Mouse (Mus musculus): Measurements from ENCODE around the gene Nsdhl. TPM values are rescaled to one million over a fixed set of nuclear protein-coding genes. Genes with fewer than 3 reads are reported as not detected.

Gene Nsdhl
- polyA plus RNA-seq (2017; shearing (Covaris generic)): 10 to 100 TPM; 21.1 to 31.2 TPM

GRCm38 (mm10) chrX:72917884-72918681, at the start of gene Nsdhl, which contains the start of gene Cetn2:
TSS of gene Nsdhl (plus strand) at chrX:72918557.
TSS of gene Cetn2 (minus strand) at chrX:72918411.
- peak; percentile 98 for ATAC-seq

- no peak for ATAC-seq
These were observed 22.8 kb upstream of the Nsdhl start for GRCm38 (mm10) chrX:72895388-72896054.

DNA sequence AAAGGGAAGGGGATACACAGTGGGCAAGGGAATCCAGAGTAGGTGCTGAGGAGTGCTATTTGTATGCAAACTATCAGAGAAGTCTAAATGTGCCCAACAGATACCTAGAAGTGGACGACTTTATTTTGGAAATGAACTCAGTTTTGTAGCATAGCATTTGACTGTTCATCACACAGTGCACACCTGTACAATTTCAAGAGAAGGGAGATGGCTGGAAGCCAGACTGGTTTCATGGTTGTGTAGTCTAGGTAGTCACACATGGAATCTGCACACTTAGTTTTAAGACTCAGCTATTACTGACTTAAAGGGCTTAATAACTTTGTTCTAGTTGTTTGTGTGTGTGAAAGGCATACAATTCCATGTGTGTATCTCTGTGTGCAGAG, 22.3 kb upstream of the Nsdhl start:
- no peak for ATAC-seq

- ATAC-seq: no peak
These were observed 15.8 kb upstream of the Nsdhl start for GRCm38 (mm10) chrX:72902530-72902929.

GRCm38 (mm10) chrX:72907619-72908403, 10.5 kb upstream of the Nsdhl start:
- ATAC-seq: no peak

- ATAC-seq: no peak
These were observed 10.0 kb upstream of the Nsdhl start for GRCm38 (mm10) chrX:72908404-72908741.

GRCm38 (mm10) chrX:72911611-72912010, 6.7 kb upstream of the Nsdhl start:
- no peak for ATAC-seq

- ATAC-seq: no peak
These were observed 314 bp downstream of the Nsdhl start for GRCm38 (mm10) chrX:72918682-72919059.

- ATAC-seq: no peak
These were observed 3.0 kb downstream of the Nsdhl start for GRCm38 (mm10) chrX:72921391-72921790.

- no peak for ATAC-seq
These were observed 35.1 kb downstream of the Nsdhl start for GRCm38 (mm10) chrX:72953464-72953863.

DNA sequence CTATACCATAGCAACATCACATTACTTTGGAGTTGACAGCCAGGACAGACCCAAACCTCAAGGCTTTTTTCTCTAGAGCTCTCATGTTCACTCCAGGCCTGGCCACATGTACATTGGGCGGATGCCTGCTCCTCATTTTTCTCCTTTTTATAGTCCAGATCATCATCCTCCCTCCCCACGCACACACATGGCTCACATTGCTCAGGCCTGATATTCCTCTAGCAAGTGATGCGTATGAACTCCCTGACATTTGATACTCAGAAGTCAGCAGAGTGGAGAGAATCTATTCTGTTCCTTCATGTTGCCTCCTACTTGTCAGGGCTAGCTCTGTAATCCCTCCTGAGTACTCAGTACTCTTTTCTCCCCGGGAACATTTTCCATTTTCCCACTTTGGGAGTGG, 38.1 kb downstream of the Nsdhl start:
- ATAC-seq: no peak

DNA sequence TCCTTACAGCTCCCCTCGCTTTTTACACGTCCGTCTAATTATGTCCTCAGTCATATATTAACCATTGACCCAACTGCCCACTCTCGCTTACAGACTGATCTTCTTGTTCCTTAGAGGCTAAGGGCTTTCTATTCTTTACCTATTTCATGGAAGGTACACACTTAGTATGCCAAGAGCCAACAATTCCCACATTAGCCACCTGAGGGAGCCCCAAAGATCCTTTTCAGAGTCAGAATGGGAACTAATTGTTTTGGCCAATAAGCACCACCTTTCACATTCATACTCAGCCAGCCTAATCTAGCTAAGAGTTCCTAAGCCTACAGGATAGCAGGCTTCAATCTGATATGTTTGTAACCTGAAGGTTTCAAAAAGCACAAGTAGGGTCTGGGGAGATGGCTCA, 42.1 kb downstream of the Nsdhl start:
- no peak for ATAC-seq

GRCm38 (mm10) chrX:72961511-72961910, 43.2 kb downstream of the Nsdhl start:
- ATAC-seq: no peak

- no peak for ATAC-seq
These were observed 44.4 kb downstream of the Nsdhl start for GRCm38 (mm10) chrX:72962743-72963142.

- ATAC-seq: no peak
These were observed 64.5 kb downstream of the Nsdhl start for GRCm38 (mm10) chrX:72982831-72983230.

GRCm38 (mm10) chrX:72985607-72986006, 67.2 kb downstream of the Nsdhl start:
- ATAC-seq: no peak

DNA sequence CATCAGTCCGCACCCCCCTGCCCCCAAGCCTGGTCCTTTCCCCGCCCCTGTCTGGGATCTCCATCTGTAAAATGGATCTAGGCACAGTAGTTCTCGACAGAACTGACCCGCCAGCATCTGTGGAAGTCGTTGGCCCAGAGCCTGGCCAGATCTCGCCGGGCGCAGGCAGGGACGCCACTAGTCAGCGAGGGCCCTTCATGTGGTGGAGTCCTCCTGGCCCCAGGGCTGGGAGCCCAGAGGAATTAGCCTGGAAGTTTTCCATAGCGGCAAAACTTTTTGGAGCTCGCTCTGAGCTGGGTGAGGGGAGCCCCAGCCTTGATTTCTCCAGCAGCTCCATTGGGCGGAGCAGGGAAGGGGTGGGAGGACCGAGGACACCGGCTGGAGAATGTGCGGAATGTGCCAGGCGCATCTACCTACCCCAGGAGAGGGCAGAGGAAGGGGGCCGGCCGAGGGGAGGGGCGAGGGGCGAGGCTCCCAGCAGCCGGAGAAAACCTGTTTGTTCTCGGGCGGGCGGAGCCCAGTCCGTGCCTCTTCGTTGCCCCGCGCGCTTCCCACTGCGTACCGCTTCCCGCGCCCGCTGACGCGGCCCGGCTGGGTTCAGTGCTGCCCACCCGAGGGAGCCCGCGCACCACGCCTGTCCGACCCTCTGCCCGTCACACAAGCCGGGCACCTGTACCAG, 68.6 kb downstream of the Nsdhl start, which contains the start of gene Zfp185:
Gene Zfp185 (plus strand): TSS at position 499 of the 679 bp plus-strand sequence.
- peak; percentile 58 for ATAC-seq

DNA sequence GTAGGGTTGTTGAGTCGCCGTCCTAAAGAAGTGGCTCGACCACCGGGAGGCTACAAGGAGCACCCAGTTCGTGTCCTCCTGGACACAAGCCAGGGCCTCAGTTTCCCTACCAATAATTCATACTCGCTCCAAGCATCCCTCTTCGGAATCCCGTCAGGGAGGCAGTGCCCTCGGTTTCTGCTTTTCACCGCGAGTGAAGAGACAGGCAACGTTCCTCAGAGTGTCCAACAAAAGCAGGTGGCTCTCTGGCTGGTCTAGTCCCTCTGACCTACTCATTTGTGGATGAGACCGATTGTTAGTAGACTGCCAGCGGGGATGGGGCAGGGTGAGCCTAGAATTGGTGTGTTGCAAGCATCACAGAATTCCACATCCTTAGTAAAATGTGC, 69.2 kb downstream of the Nsdhl start:
- no peak for ATAC-seq

DNA sequence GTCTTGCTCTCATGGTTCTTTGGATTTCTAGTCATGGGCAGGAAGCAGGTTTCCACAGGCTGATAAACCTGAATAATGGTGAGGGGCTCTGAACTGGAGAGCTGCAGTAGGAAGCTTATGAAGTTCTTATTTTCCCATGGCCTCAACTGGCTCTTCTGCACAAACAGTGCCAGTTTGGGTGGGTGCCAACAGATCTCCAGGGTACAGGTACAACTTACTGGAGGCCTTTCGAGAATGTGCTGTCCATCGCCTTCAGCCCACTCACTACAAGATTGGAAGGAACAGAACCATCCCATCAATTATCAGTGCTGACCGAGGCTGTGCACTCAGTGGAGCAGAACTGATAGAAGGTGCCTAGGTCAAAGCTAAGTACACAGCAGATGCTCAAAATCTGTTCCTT, 70.1 kb downstream of the Nsdhl start:
- no peak for ATAC-seq

GRCm38 (mm10) chrX:72990581-72990980, 72.2 kb downstream of the Nsdhl start:
- no peak for ATAC-seq

GRCm38 (mm10) chrX:72992291-72992919, 74.0 kb downstream of the Nsdhl start:
- no peak for ATAC-seq

DNA sequence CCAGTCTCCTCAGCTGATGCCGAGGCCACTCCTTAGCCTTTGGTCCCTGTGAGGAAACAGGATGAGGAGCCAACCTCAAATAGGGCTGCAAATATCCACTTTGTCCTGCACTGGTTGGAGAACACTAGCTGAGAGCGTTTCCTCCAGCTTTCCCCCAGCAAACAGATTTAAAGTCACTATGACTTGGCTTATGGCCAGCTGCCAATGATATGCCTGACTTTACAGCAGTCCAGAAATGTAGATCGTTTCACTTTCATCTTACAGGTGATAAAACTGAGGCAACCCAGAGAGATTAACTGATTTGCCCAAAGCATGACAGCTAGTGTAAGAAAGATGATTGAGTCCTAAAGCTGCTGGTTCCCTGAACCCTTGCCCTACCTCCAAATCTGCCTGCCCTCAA, 77.2 kb downstream of the Nsdhl start:
- no peak for ATAC-seq
